Mouse (Mus musculus) kidney, adult 8-10 months (tissue): ENCODE measurements around the gene Sema3d.

Source experiments
- DNase-seq, 2 experiments: peaks; one replicate each; pipeline ENCODE4 v3.0.0; 2022

Sema3d gene

GRCm38 (mm10) chr5:12383133-12383959, at the start of gene Sema3d:
TSS of gene Sema3d (plus strand) at chr5:12383385.
- peak; percentile 19 to 48 for DNase-seq

DNA sequence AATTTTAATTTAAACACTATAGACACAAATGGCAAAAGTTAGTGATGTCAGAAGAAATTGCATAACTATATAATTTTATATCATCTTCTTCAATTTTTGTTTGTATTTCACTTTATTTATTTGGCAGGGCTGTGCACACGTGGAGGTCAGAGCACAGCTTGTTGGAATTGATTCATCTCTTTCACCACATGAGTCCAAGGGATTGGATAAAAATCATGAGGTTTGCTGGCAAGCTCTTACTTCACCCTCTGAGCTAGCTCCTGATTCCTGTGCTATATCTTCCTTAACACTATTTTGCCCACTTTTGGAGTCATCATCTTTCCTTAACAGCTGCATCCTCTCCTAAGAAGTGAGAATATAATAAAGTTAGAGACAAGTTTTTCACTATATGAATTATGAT, 5.9 kb upstream of the Sema3d start:
- DNase-seq: no peak

DNA sequence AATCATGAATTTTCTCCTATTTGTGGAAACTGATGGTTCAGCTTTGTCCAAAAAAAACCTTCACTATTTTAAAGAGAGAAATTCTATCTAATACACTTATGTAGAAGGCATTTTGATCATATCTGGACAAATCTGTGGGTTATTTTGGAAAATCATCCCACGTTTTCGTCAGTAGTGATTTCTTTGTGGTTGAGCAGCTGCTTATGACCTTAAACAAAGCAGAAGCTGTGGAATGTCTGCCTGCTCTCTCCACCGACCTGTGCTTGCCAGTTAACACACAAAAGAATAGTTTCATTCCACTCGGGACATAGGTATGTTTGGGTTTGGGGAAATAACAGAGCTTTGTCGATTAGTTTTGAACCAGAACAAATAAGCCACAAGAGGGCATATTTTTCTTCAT, 4.3 kb upstream of the Sema3d start:
- DNase-seq: no peak

DNA sequence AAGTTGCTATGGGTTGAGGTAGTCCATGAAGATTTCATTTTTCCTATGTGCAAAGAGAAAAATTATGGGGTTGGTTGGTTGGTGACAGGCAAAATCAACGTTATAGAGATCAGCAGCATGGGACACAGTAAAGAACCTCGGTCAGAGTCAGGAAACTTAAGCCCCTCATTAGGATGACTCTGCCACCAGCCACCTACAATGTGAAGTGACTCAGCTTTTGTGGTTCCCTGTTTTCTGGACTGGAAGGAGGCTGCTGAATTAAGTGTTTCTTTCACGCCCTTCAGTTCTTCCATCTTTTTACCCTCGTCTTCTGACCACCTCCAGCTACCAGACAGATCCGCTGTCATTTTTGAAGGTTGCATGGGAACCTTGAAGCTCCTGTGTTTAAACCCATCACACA, 1.2 kb upstream of the Sema3d start:
- no peak for DNase-seq

DNA sequence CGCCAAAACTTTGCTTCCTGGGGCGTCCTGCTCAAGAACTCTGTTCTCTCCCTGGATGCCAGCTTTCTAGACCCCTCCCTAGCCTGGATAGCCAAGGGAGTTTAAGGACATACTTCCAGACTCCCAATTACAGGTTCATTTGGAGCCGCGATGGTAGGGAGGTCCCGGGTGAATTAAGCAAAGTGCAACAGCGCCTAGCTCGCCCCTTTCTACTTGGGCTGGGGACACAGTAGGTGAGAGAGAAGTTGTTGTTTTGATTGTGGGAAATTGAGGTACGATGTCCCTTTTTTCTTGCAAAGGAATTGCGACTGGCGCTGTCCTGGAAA, 738 bp downstream of the Sema3d start:
- DNase-seq: no peak

GRCm38 (mm10) chr5:12392667-12393066, 9.5 kb downstream of the Sema3d start:
- DNase-seq: no peak

GRCm38 (mm10) chr5:12399271-12399670, 16.1 kb downstream of the Sema3d start:
- DNase-seq: no peak

- no peak for DNase-seq
These were observed 21.0 kb downstream of the Sema3d start for GRCm38 (mm10) chr5:12404229-12404628.

GRCm38 (mm10) chr5:12412595-12412994, 29.4 kb downstream of the Sema3d start:
- no peak for DNase-seq

- DNase-seq: no peak
These were observed 40.1 kb downstream of the Sema3d start for GRCm38 (mm10) chr5:12423264-12423663.

- DNase-seq: no peak
These were observed 58.6 kb downstream of the Sema3d start for GRCm38 (mm10) chr5:12441737-12442136.

DNA sequence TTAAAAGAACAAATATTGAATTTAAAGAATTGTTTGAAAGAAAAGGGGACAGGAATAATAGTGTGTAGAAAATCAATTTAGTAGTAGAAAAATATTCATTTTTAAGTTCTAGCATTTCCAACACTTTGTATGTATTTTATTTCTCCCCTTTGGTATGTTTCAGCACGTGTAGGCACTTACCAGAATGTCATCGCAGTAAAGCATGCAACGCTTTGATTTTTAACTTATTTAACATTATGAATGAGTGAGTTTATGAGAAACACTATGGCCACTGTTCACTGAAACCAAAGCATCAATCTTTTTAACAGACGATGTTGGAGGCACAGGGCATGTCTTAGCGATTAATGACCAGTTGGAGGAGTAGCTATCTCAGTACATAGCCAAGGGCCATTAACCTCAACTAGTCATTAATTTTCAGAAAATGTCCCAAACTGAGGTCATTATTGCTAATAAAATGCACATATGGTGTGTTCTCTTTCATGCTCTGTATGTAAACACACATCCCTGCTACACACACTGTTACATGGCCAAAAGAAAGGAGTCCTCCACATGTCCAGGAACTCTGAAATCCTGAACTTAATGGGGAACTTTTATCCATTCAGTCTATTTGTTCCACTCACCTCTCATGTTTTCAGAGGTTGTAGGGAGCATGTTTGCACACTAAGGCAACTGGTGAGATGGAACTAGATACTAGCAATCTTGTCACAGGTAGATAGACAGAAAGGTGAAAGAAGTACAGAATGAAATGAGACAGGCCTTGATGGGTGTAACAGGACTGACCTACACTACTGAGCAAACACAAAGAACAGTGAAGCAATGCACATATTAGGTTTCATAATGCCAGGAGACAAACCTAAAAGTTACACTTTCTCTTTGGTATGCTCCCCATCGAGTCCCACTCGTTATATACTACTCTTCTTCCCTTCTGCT, 59.3 kb downstream of the Sema3d start:
- DNase-seq: no peak

GRCm38 (mm10) chr5:12451089-12451488, 67.9 kb downstream of the Sema3d start:
- no peak for DNase-seq

DNA sequence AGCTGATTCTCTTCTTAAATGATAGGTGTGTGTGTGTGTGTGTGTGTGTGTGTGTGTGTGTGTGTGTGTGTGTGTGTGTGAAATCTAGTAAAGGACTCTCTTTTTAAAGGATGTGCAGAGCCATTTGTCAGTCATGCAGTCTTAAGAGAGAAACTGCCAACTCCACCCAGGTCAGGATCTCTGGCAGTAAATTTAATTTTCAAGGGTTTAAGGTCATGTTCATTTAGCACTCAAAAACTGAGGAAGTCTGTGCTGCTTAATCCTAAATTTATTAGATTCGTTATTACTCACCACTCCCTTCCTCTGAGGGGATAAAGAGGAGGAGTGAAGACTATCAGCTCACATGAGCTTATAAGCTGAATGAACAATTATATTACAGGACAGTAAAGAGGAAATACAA, 71.8 kb downstream of the Sema3d start:
- peak; percentile 5 to 15 for DNase-seq

- no peak for DNase-seq
These were observed 74.3 kb downstream of the Sema3d start for GRCm38 (mm10) chr5:12457509-12457908.

GRCm38 (mm10) chr5:12467568-12468336, 84.6 kb downstream of the Sema3d start:
- no peak for DNase-seq

GRCm38 (mm10) chr5:12474904-12475638, 91.9 kb downstream of the Sema3d start:
- no peak for DNase-seq

DNA sequence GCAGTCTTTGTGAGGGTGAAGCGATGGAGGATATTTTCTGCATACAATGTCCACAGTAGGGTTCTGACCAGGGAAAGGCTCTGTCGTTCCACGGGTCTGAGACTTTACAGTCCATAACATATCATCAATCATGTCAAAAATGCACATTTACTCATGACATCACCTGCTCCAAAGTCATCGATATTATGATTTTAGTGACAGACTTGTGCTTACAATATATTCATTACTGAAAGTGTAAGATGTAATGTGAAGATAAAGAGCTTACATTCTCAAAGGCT, 92.4 kb downstream of the Sema3d start:
- no peak for DNase-seq

- DNase-seq: no peak
These were observed 104.7 kb downstream of the Sema3d start for GRCm38 (mm10) chr5:12487926-12488325.

DNA sequence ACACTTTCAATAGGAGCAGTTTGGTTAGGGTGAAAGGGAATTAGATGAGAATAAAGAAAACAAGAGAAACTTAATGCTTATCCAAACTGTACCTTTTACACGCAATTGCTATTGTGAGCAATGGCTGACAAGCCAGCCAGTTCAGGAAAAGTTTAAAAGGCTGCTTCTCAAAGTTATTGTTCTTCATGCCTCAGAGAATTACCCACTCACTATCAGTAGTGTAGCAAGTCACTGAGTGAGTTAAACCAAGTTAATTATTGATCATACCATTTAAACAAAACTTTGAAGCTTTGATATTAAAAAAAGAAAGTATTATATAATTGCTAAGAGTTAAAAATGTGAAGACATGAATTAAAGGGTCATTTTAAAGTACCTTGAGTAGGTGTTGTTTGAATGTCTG, 108.5 kb downstream of the Sema3d start:
- no peak for DNase-seq

DNA sequence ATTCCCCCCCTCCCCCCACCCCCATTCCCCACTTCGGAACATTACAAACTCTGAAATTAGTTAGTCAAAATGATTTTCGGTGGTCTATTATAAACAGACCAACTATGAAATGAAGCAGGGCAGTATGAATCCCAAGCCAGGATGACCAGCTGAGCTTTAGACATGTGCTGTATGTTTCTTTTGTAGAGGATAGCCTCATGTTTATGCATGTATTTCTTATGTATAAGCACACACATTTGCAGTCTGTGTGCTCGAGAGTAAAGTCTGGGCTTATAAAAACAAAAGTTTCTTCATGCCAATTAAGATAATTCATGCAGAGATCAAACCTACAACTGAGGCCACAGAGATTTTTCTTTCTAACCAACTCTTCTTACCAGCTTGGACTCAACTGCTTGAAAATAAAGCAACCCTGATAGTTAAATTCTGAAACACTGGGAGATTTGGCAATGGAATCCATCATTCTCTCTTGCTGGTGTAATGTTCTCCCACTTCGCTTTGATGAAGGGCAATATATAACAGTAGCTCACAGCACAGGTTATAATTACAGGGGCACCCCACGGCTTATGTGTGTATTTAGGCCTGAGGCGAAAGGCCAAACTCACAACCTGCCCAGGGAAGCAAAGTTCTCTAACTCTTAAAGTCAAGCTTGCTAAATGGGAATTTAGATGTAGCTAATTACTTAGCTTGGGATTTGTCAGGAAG, 115.2 kb downstream of the Sema3d start:
- no peak for DNase-seq

- DNase-seq: no peak
These were observed 115.9 kb downstream of the Sema3d start for GRCm38 (mm10) chr5:12499037-12499436.
